Mouse (Mus musculus) kidney, adult 2 months (tissue): ENCODE data around the gene Tmem171. TPM values are rescaled to one million over a fixed set of nuclear protein-coding genes. Genes with fewer than 3 reads are reported as not detected.

Experiments
- DNase-seq: peaks from one replicate; pipeline ENCODE4 v3.0.0; 2021
- H3K27ac ChIP-seq: fragments of 200-500 bp; 2 replicates; pipeline ENCODE4 v1.5.1; 2012; ENCODE audit warnings: low read depth, low read length, control low read depth, inconsistent platforms; ENCODE audit not compliant: insufficient read depth
- H3K27me3 ChIP-seq: fragments of 200-500 bp; replicated peaks from 2 replicates; pipeline ENCODE4 v1.6.1; 2012; ENCODE audit warnings: mild to moderate bottlenecking, moderate library complexity, low read length, inconsistent platforms; ENCODE audit not compliant: control insufficient read depth, insufficient read depth
- H3K36me3 ChIP-seq: fragments of 200-500 bp; 2 replicates; pipeline ENCODE4 v1.6.1; 2012; ENCODE audit warnings: mild to moderate bottlenecking, moderate library complexity, low read length, inconsistent platforms; ENCODE audit not compliant: control insufficient read depth, insufficient read depth
- H3K4me1 ChIP-seq: fragments of 200-500 bp; 2 replicates; pipeline ENCODE4 v1.6.1; 2011; ENCODE audit warnings: low read length; ENCODE audit not compliant: control insufficient read depth, insufficient read depth
- H3K4me3 ChIP-seq: fragments of 200-500 bp; 2 replicates; pipeline ENCODE4 v1.5.1; 2011; ENCODE audit warnings: mild to moderate bottlenecking, low read depth, low read length, control low read depth; ENCODE audit not compliant: insufficient read depth
- CTCF ChIP-seq: fragments of 200-500 bp; conservative IDR thresholded peaks from 2 replicates; pipeline ENCODE4 v1.5.1; 2011; ENCODE audit warnings: low read depth, mild to moderate bottlenecking, control low read depth, low read length, moderate library complexity, mixed read lengths; ENCODE audit not compliant: insufficient read depth, insufficient read length
- POLR2A ChIP-seq: fragments of 200-500 bp; IDR thresholded peaks from one replicate; pipeline ENCODE4 v1.6.1; 2011; ENCODE audit warnings: low read depth, low read length, control low read depth
- WGBS: fragments of 180-500 bp; shearing (Covaris S2); methylation state at CpG from one replicate; pipeline ENCODE4 v1.1.7; 2018; 5-methylcytosine and 5-hydroxymethylcytosine counted together
- polyA plus RNA-seq: library from polyadenylated mRNA; depleted of rRNA; stranded (reverse); fragments of >200 nt; gene quantifications from 2 replicates; pipeline ENCODE4 v1.2.3, GENCODE M21; 2012

Gene Tmem171
- polyA plus RNA-seq, 1 experiment: 25.5 TPM

GRCm38 (mm10) chr13:98702361-98702760 is 7.7 kb upstream of the Tmem171 start:
- Histone ChIP-seq H3K4me3 (no peak overlapping the region), H3K36me3 (no peaks in the 10 kb centered on the region), H3K4me1 (peaks cover 5% of the 10 kb centered on the region; the same call in 1 of the 2 replicates), H3K27me3 (no peaks in the 10 kb centered on the region), H3K27ac (no peak overlapping the region)
- DNase-seq: no peak
- WGBS: 92% methylated on average over 8 of the region's 8 CpGs
- TF ChIP-seq POLR2A: no peak
- TF ChIP-seq CTCF: no peak

GRCm38 (mm10) chr13:98701309-98701675 is 6.7 kb upstream of the Tmem171 start:
- no peak for DNase-seq
- TF ChIP-seq POLR2A (no peak), CTCF (no peak)
- Histone ChIP-seq H3K4me3 (no peak overlapping the region), H3K27ac (no peak overlapping the region), H3K4me1 (peaks cover 5% of the 10 kb centered on the region; the same call in 1 of the 2 replicates), H3K36me3 (no peaks in the 10 kb centered on the region), H3K27me3 (no peaks in the 10 kb centered on the region)
- WGBS: 92% methylated on average over 5 of the region's 5 CpGs

- TF ChIP-seq POLR2A (no peak), CTCF (no peak)
- no peak overlapping the region for H3K27ac ChIP-seq
- 75% methylated on average over 10 of the region's 10 CpGs for WGBS
Measured at GRCm38 (mm10) chr13:98700661-98701308, 6.2 kb upstream of the Tmem171 start.

GRCm38 (mm10) chr13:98699982-98700540 is 5.4 kb upstream of the Tmem171 start:
- no peak overlapping the region for H3K4me3 ChIP-seq
- no peaks in the 10 kb centered on the region for H3K36me3 ChIP-seq
- peaks cover 8% of the 10 kb centered on the region; the same call in 1 of the 2 replicates for H3K4me1 ChIP-seq
- 84% methylated on average over 5 of the region's 5 CpGs for WGBS
- no peaks in the 10 kb centered on the region for H3K27me3 ChIP-seq
- no peak for TF ChIP-seq CTCF
- no peak for TF ChIP-seq POLR2A
- no peak for DNase-seq
- no peak overlapping the region for H3K27ac ChIP-seq

More at GRCm38 (mm10) chr13:98700661-98701308, 6.2 kb upstream of the Tmem171 start:
- peaks cover 5% of the 10 kb centered on the region; the same call in 1 of the 2 replicates for H3K4me1 ChIP-seq
- no peak overlapping the region for H3K4me3 ChIP-seq
- no peaks in the 10 kb centered on the region for H3K27me3 ChIP-seq
- H3K36me3 ChIP-seq: no peaks in the 10 kb centered on the region
- no peak for DNase-seq

DNA sequence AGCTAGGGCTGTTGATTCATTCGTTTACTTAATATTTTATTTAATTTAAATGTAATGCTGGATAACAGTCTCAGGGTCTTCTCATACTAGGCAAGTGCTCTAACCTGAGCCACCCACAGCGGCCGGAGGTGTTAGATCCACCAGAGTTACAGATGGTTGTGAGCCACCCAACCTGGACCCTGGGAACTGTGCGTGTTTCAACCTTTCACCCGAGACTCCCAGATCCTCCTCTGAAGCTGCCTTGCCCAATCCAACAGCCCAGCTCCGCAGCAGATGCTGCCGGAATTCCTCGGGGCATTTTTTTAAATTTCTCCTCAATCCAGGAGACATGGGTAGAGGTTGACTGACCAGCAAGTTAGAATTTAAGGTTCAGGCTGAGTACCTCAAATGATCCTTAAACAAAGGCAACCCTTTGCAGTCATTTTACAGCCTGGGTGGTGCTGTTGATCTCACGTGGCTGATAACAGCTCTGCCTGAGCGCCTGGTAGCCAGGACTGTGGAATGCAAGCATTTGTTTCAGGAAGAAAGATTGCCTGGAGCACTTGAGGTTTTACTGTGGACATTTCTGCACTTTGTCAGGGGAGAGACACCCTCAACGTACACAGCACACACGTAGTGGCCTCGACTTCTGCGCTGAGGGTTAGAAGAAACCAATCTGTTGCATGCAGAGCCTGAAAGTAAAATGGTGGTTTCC is 4.6 kb upstream of the Tmem171 start:
- no peaks in the 10 kb centered on the region for H3K27me3 ChIP-seq
- peak; percentile 61 for DNase-seq
- H3K4me3 ChIP-seq: no peak overlapping the region
- TF ChIP-seq POLR2A (no peak), CTCF (no peak)
- H3K27ac ChIP-seq: peak overlapping the region; percentile 10; the same call in 1 of the 2 replicates
- peaks cover 8% of the 10 kb centered on the region; the same call in 1 of the 2 replicates for H3K4me1 ChIP-seq
- H3K36me3 ChIP-seq: no peaks in the 10 kb centered on the region
- 54% methylated on average over 14 of the region's 14 CpGs for WGBS

GRCm38 (mm10) chr13:98696716-98697115 is 2.1 kb upstream of the Tmem171 start:
- 87% methylated on average over 3 of the region's 3 CpGs for WGBS
- Histone ChIP-seq H3K4me1 (peaks cover 13% of the 10 kb centered on the region; the same call in 1 of the 2 replicates), H3K27me3 (no peaks in the 10 kb centered on the region), H3K27ac (no peak overlapping the region; the same call in 1 of the 2 replicates), H3K36me3 (no peaks in the 10 kb centered on the region), H3K4me3 (no peak overlapping the region)
- peak; percentile 36 for DNase-seq
- TF ChIP-seq POLR2A (no peak), CTCF (no peak)

GRCm38 (mm10) chr13:98695546-98695945 is 912 bp upstream of the Tmem171 start:
- peaks cover 13% of the 10 kb centered on the region; the same call in 1 of the 2 replicates for H3K4me1 ChIP-seq
- TF ChIP-seq CTCF (no peak), POLR2A (no peak)
- no peaks in the 10 kb centered on the region for H3K36me3 ChIP-seq
- H3K27ac ChIP-seq: peak overlapping the region; percentile 78
- WGBS: 13% methylated on average over 2 of the region's 2 CpGs
- peak overlapping the region; percentile 50; the same call in 1 of the 2 replicates for H3K4me3 ChIP-seq
- no peaks in the 10 kb centered on the region for H3K27me3 ChIP-seq
- DNase-seq: peak; percentile 91
